Mouse (Mus musculus) liver (tissue): ENCODE data around the gene Abca14.

Source experiments
- DNase-seq: peaks from one replicate; pipeline ENCODE4 v3.0.0-alpha.2; 2020; ENCODE audit warnings: mixed read lengths

Gene Abca14

DNA sequence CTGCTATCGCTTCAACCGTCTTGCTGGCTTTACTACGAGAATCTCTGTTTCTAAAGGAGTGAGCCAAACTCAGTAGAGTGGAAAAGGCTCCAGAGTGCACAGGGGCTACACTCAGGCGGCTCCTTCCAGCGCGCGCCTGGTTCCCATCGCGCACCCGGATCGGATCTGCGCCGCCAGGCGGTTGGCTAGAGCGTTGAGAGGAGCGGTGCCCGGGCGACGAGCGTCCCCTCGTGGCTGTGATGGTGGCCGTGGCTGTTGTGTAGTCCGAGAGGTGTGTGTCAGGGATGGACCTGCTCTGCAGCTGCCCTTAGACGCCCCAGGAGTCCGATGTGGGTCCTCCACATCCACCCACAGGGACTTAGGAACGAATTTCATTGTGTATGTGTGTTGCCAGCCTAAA is at the start of gene Abca14:
TSS of gene Abca14 (plus strand) at position 173 of the 400 bp plus-strand sequence.
- DNase-seq = peak; percentile 67

- no peak for DNase-seq
Measured at GRCm38 (mm10) chr7:120156841-120157409, 46.8 kb upstream of the Abca14 start.

DNA sequence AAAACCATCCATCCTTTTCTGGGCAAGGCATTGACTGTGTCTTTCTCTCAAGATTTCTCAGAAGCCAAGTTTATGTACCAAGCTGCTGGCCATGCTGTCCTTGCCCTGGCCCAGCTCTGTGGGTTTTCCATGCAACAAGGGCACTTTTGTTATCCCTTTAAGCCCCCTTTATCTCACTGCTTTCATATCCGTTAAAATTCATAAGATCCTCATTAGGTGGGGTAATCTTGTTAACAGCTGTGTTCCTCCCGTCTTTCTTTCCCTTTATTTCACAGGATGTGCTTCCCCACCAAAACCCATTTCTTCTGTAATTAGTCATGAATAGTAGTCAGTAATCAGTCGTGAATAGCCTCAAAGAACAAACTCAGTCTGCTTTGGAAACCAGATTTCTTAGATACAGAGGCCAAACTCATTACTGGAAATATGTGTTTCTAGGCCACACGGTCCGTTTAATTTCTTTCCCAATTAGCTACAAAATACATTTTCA is 46.1 kb upstream of the Abca14 start:
- DNase-seq = no peak

GRCm38 (mm10) chr7:120158121-120158613 is 45.6 kb upstream of the Abca14 start:
- DNase-seq = no peak

DNA sequence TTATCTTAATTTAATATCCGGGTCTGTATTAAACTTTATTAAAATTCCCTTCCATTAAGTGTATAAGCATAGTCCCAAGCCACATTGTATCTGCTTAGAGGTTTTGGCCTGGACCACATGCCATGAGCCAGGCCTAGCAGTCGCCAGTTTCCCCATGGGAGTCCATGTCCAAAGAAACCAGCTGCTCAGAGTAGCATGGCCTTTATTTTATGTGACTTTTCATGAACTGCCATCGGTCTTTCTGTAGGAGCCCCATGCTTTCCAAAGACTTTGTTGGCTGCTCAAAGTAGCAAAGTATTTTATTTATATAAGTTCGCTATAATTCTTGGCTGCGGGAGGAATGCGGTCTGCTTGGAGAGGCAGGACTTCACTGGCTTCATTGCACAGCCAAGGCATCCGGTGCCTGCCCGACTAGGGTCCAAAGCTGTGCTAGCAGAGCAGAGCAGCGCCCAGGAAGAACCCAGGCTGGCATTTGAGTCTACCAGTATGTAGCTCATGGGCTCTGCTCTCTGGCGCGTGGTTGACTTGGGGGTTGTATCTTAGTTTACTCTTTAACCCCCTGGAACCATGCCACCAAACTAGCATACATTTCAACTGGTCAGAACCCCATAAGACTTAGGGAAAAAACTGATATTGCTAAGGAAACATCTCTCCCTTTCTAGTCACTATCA is 40.0 kb upstream of the Abca14 start:
- DNase-seq = no peak

DNA sequence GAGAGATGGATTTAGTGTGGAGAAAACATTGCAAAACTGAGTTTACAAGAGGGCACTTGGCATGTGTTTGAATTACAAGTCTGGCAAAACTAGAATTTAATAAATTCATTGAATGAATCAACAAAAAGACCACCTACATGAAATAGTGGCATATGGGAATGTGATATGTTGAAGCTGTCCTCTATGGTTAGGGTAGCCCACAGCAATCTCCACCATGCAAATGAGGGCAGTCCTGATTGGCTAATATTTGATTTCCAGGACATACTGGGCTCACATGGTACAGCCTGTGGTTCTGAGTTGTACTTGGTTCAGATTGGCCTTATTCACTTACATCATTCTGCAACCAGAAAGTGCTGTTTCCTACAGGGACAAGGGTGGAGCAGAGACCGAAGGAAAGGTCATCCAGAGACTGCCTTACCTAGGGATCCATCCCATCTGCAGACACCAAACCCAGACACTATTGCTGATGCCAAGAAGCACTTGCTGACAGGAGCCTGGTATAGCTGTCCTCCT is 31.5 kb upstream of the Abca14 start:
- no peak for DNase-seq

DNA sequence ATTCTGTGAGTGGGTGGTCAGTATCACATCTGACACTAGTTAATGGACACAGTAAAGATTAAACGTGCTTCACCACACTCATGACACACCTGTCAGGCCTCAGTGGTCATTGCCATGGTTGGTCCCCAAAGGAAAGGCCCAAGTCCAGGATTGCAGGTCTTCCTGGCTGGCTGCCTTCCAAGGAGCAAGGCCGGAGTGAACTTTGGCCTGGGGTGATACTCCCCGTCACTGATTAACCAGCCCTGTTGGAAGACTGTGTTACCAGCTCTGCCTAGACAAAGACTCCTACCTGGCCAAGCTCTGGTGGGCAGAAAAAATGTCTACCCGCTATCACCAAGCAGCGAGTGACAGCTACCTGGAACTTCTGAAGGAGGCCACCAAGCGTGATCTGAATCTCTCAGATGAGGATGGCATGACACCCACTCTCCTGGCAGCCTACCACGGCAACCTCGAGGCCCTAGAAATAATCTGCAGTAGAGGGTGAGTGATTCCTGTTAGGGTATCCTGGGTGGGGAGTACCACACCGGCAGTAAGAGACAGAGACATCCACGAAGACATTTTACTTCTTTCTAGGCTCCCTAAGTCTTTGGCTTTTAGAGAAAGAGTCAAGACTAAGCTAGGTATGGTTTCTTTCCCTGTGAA is 30.0 kb upstream of the Abca14 start, which contains the start of gene Anks4b:
TSS of gene Anks4b (plus strand) at position 256 of the 642 bp plus-strand sequence.
- DNase-seq = peak; percentile 57

DNA sequence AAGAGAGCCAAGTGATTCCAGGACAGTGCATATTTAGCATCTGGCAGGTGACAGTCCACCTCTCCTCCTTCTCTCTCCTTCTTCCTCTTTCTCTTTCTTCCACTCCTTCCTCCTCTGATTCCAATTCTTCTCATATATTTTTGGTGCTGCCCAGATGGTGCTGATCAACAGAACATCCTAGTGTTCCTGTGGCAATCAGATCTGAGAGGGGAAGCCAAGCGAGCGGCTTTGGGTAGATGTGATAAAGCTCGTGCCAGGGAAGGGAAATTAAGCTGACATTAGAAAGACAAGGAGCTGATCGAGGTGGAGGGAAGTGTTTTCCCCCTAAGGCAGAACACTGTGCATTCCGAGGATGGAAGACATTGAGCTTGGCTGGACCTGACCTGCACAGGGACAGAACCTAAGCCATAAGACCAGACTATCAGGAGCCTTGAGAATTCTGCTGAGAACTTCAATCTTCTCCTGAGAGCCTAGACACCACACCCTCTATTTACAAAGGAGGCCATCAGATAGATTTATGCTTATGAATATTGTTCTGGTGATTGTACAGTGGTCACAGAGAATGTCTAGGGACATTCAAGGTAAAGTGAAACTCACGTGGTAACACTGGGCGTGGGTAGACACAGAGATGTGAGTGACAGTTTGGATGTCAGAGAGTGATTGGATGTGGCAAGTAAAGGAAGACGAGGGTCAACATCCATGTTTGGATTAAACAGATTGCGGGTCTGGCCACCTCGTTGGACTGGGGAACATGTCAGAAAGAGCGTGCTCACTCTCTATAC is 28.8 kb upstream of the Abca14 start:
- no peak for DNase-seq

DNA sequence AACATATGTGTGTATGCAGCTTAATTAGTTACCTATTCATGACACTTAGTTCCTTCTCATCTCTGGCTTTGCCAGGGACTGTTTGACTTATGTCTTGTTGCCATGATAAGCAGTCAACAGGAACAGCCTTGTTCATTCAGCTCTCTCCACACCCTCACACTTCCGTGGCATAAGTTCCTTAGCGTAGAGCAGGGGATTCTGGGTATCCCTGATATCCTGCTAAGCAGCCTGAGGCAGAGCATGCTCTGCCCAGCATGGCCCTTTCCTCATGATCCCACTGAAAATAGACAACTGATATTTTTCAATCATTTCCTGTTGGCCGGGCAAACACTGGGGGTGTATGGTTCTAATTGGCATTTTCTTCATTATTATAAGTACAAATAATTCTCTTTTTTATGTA is 26.1 kb upstream of the Abca14 start:
- no peak for DNase-seq

DNA sequence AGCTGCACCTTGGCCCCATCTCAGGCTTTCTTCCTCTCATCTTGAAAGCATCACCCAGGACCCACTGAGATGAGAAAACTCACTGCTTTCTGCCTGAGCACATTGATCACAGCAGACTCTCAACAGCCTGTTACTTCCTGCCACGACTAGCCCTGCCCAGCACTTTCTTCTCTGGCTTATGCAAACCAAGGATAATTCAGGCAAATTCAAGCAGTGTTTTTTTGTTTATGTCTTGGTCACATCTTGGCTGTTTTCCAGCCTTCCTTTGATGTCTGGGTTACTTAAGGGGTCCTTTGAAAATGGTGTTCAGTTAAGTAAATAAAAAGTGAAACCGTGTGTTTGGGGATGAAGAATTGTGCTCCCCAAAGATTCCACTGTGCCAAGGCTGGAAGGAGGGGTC is 24.8 kb upstream of the Abca14 start:
- no peak for DNase-seq

DNA sequence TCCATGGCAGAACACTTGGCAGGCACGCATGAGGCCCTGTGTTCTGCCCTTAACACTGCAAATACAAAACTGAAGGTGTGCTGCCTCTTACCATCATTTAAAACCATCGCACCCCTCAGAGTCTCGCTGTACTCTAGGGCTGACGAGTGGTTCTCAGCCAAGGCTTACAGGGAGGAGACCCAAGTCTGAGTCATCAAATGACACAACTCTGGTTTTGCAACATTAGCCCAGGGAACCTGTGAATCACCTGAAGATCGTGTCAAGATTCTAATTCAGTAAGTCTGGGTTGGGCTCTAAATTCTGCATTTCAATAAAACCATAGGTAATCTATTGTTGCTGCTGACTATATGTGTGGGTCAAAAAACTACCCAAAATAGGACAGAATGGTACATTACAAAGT is 23.2 kb upstream of the Abca14 start:
- no peak for DNase-seq

DNA sequence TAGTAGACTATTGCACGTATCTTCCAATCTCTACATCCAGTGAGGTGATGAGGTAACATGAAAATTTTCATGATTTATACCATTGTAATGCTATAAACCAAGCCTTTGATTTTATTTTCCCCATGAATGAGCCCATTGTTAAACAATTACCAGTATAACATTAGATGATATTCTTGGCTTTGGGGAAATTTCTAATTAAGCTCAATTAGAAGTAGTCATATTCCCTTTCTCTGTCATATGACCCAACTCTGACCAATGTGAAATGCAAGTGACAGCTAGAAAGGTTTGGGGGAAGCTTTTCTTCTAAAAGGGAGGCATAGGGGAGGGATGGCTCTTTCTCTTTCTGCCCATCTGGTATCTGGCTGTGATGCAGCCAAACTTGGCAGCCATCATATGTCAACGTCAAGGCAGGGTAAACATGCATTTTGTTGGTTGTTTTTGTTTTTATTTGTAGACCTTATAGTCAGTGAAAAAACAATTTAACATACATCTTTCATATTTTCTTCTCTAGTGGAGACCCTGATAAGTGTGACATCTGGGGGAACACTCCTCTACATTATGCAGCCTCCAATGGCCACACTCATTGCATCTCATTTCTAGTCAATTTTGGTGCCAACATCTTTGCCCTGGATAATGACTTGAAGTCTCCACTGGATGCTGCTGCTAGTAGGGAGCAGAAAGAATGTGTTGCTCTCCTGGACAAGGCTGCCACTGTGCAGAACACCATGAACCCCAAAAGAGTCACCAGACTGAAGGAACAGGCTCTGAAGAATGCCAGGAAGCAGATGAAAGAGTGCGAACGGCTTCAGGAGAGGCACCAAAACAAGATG is 22.1 kb upstream of the Abca14 start:
- DNase-seq = no peak

DNA sequence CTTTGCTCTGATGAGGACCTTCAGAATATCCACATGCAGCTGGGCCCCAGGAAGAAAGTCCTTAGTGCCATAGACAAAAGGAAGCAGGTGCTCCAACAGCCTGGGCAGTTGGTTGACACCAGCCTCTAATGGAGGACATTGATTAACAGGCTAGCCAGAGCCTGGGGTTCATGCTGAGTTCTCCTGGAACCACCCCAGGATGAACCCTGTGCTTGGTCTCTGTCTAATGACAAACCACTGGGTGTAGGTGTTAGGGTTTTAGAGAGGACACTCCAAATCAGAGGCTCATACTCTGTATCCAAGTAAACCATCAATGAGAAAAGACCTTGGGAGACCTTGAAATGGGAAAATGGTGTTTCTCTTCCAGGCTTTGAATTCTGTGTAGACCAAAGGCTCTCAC is 20.9 kb upstream of the Abca14 start:
- DNase-seq = no peak

DNA sequence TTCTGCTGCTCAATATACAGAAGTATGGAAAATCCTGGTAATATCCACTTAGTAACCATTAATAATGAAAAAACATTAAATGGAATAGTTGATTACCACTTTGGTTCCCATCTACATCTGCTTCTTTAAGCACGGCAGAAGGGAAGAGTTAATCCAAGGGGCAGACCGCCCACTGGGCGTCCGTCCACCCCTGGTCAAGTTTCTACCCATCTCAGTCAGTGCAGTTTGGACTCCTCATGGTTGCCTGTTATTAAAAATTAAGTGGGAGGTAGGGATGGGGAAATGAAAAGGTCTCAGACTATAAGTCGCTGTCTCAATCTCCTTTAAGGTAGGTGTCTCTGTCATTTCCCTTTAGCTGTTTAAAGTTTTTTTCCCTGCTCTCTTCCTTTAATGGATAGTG is 14.8 kb upstream of the Abca14 start:
- no peak for DNase-seq

- no peak for DNase-seq
Measured at GRCm38 (mm10) chr7:120189369-120190149, 14.2 kb upstream of the Abca14 start.

DNA sequence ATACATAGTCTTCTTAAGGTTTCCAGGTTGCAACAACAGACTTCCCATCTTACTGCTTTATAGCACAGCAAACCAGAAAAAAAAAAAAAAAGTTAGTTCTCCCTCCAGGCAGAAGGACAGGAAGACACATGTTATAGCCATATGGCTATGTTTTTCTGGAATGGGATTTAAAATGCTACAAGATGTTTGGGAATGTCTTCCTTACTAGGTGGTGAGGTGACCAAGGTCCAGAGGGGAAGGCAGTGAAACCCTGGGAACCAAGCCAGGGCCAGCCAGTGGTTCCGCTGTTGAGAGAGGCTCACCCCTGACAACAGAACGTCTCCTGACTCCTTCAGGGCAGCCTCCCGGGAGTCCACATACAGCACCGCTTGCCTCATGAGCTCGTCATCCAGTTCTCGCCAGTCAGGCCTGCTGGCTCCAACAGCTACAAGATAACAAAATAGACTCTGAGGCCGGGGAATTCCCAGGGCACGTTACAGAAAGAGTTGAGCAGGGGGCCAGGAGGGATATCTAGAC is 13.6 kb upstream of the Abca14 start:
- DNase-seq = peak; percentile 18

- DNase-seq = no peak
Measured at GRCm38 (mm10) chr7:120192207-120192606, 11.6 kb upstream of the Abca14 start.

- no peak for DNase-seq
Measured at GRCm38 (mm10) chr7:120192816-120193215, 10.9 kb upstream of the Abca14 start.

DNA sequence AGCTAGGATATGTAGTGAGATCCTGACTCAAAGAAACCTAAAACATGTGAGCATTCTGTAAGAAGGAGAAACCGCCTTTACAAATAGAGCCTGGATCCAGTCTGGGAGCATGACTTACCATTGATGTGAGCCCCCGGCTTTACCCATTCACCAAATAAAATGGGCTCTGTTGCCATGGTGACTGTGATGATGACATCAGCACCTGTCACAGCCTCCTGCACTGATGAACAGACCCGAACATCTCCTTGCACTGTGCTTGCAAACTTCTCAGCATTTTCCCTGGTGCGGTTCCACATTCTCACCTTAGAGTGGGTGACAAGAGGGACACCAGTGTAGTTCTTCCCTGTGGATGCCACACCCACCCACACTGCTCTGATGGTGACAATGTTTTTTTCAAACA is 8.6 kb upstream of the Abca14 start:
- no peak for DNase-seq

GRCm38 (mm10) chr7:120201231-120201744 is 2.5 kb upstream of the Abca14 start:
- DNase-seq = no peak

DNA sequence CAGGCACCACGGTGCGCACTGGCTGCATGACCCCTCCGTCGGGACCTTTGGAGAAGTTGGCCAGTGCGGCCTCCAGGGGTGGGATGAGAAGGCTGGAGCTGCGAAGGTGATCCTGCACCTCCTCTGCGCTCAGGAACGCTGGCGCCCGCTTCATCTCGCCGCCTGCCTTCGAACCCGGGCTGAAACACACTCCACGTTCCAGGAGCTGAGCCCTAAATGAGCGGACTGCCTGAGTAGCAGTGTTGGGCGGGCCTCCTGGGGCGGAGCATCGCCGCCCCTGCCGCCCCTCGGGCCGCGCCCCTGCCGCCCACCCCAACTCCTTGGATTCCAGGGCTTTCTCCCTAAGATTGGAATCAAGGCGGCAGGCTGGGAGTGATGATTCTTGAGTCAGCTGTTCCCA is 2.0 kb upstream of the Abca14 start, which contains the start of gene Crym:
TSS of gene Crym (minus strand) at position 341 of the 400 bp plus-strand sequence.
- no peak for DNase-seq
